Mouse (Mus musculus) neural tube, embryonic 14.5 days (tissue): ENCODE measurements at regions not wholly inside any gene's neighbourhood (a gene's known extent, or its start where the extent isn't known, plus 50 kb on each side); places are given as distances from the start of the nearest gene placed in this dataset. TPM values are rescaled to one million over a fixed set of nuclear protein-coding genes. Genes with fewer than 3 reads are reported as not detected.

Experiments used
- ATAC-seq: fragments of 200-750 bp; cut with Nextera tagmentation; 2 replicates; pipeline ENCODE4 v1.8.0; 2017; ENCODE audit warnings: low read depth, mild to moderate bottlenecking, moderate TSS enrichment, moderate library complexity
- H3K27ac ChIP-seq: fragments of 300-500 bp; sonication (generic); 2 replicates; pipeline ENCODE4 v1.5.1; 2014; ENCODE audit warnings: low read depth, mild to moderate bottlenecking, control low read depth, low read length, moderate library complexity, mixed read lengths
- H3K27me3 ChIP-seq: fragments of 300-500 bp; sonication (generic); 2 replicates; pipeline ENCODE4 v1.6.1; 2014; ENCODE audit warnings: low read length; ENCODE audit not compliant: control insufficient read depth, insufficient read depth
- H3K36me3 ChIP-seq: fragments of 300-500 bp; sonication (generic); 2 replicates; pipeline ENCODE4 v1.6.1; 2014; ENCODE audit warnings: low read length, mixed read lengths; ENCODE audit not compliant: control insufficient read depth, insufficient read depth
- H3K4me1 ChIP-seq: fragments of 300-500 bp; sonication (generic); 2 replicates; pipeline ENCODE4 v1.6.1; 2014; ENCODE audit warnings: low read length; ENCODE audit not compliant: control insufficient read depth, insufficient read depth
- H3K4me2 ChIP-seq: fragments of 300-500 bp; sonication (generic); 2 replicates; pipeline ENCODE4 v1.6.1; 2014; ENCODE audit warnings: mild to moderate bottlenecking, low read depth, low read length, control low read depth
- H3K4me3 ChIP-seq: fragments of 300-500 bp; sonication (generic); 2 replicates; pipeline ENCODE4 v1.5.1; 2014; ENCODE audit warnings: low read depth, low read length, control low read depth, mixed read lengths
- H3K9ac ChIP-seq: fragments of 300-500 bp; sonication (generic); replicated peaks from 2 replicates; pipeline ENCODE4 v1.6.1; 2014; ENCODE audit warnings: low read depth, mild to moderate bottlenecking, control low read depth, low read length, mixed read lengths
- H3K9me3 ChIP-seq: fragments of 300-500 bp; sonication (generic); 2 replicates; pipeline ENCODE4 v1.6.1; 2016; ENCODE audit warnings: low read length; ENCODE audit not compliant: control insufficient read depth
- WGBS: fragments of 180-500 bp; shearing (Covaris S2); extraction: QIAGEN DNeasy Blood & Tissue Kit; methylation state at CpG from one replicate; pipeline ENCODE4 v1.1.7; 2014; 5-methylcytosine and 5-hydroxymethylcytosine counted together
- microRNA-seq: library from miRNA; unstranded; fragments of <30 nt; microRNA quantifications from one replicate; pipeline ENCODE4, GENCODE M21; 2016

GRCm38 (mm10) chr1:29405807-29406206, 625.8 kb upstream of the Gm597 start:
- ATAC-seq, result peak; percentile 61
- H3K27ac ChIP-seq, result no peak overlapping the region
- no peaks in the 10 kb centered on the region for H3K4me1 ChIP-seq
- no peaks in the 10 kb centered on the region for H3K36me3 ChIP-seq
- no peak overlapping the region for H3K4me2 ChIP-seq
- H3K9me3 ChIP-seq, result no peaks in the 10 kb centered on the region
- H3K27me3 ChIP-seq, result no peaks in the 10 kb centered on the region
- H3K9ac ChIP-seq, result no peak overlapping the region
- H3K4me3 ChIP-seq, result no peak overlapping the region
- 63% methylated on average over 5 of the region's 5 CpGs for WGBS

DNA sequence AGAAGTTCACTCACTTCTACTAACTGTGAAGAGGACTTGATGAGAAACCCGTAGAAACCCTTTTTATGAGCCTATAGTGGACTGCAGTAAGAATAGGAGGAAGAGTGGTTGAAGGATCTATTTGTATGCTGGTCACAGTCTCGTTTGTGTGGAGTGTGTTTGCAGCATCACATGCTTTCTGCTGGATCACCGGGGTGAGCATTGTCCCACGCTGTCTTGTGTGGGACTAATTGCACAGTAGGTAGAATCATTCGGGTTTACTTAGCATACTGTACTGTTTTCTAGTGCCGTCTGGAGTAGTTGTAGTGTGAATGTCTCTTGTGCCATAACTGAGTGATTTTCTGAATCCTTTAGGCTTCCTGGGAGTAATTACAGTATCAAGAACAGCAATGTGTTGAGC, 624.1 kb upstream of the Gm597 start:
- H3K27ac ChIP-seq, result no peak overlapping the region
- no peak overlapping the region for H3K4me2 ChIP-seq
- no peak overlapping the region for H3K9ac ChIP-seq
- no peaks in the 10 kb centered on the region for H3K36me3 ChIP-seq
- H3K4me1 ChIP-seq, result no peaks in the 10 kb centered on the region
- H3K9me3 ChIP-seq, result no peaks in the 10 kb centered on the region
- H3K4me3 ChIP-seq, result no peak overlapping the region
- no peak for ATAC-seq
- no peaks in the 10 kb centered on the region for H3K27me3 ChIP-seq
- WGBS, result 77% methylated on average over 6 of the region's 6 CpGs

DNA sequence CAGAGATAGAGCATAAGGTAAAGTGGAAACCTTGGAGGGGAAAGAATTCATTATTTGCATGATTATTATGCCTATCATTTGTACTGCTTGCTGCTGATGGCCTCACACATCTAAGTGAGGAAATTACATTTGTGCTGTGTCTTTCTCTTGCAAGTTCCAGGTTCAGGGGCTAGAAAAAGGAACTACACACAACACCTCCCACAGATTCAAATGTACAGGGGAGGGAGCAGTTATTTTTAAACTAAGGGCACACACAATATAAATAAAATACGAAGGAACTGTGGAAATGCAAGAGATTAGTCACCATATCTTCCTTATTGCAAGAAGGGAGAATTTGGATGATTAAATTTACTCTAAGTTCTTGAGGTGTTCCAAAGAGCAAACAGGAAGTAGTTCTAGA, 583.7 kb upstream of the Gm597 start:
- ATAC-seq, result no peak
- 61% methylated on average over 1 of the region's 1 CpGs for WGBS
- H3K27ac ChIP-seq, result no peak overlapping the region

GRCm38 (mm10) chr1:29341587-29341986, 561.5 kb upstream of the Gm597 start:
- ATAC-seq, result no peak
- Histone ChIP-seq H3K9me3 (no peaks in the 10 kb centered on the region), H3K27me3 (no peaks in the 10 kb centered on the region), H3K36me3 (no peaks in the 10 kb centered on the region), H3K9ac (no peak overlapping the region), H3K4me3 (no peak overlapping the region), H3K4me2 (no peak overlapping the region), H3K27ac (no peak overlapping the region), H3K4me1 (no peaks in the 10 kb centered on the region)
- WGBS, result 14% methylated on average over 2 of the region's 2 CpGs

More for the DNA sequence above, 583.7 kb upstream of the Gm597 start:
- Histone ChIP-seq H3K4me3 (no peak overlapping the region), H3K9ac (no peak overlapping the region), H3K27me3 (no peaks in the 10 kb centered on the region), H3K36me3 (no peaks in the 10 kb centered on the region), H3K4me1 (no peaks in the 10 kb centered on the region), H3K4me2 (no peak overlapping the region), H3K9me3 (no peaks in the 10 kb centered on the region)

GRCm38 (mm10) chr1:29340945-29341344, 560.9 kb upstream of the Gm597 start:
- WGBS, result 70% methylated on average over 3 of the region's 3 CpGs
- no peaks in the 10 kb centered on the region for H3K36me3 ChIP-seq
- no peaks in the 10 kb centered on the region for H3K27me3 ChIP-seq
- H3K4me2 ChIP-seq, result no peak overlapping the region
- no peak for ATAC-seq
- no peak overlapping the region for H3K27ac ChIP-seq
- no peak overlapping the region for H3K9ac ChIP-seq
- no peaks in the 10 kb centered on the region for H3K4me1 ChIP-seq
- H3K4me3 ChIP-seq, result no peak overlapping the region
- H3K9me3 ChIP-seq, result no peaks in the 10 kb centered on the region

DNA sequence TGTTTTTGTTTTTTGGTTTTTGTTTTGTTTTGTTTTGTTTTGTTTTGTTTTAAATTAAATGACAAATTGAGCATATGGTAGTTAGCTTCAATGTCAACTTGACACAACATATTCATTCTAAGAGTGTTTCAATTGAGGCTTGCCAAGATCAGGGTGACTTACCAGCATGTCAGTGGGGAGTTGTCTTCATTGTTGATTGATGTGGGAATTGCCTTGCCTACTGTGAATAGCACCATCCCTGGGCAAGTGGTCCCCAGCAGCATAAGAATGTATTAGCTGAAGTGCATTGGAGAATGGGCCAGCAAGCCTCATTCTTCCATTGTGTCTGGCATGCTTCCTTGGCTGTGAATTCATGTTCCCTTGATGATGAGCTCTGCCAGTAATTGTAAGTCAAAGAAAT, 548.9 kb upstream of the Gm597 start:
- no peak overlapping the region for H3K4me3 ChIP-seq
- H3K27me3 ChIP-seq, result no peaks in the 10 kb centered on the region
- no peak overlapping the region for H3K9ac ChIP-seq
- no peaks in the 10 kb centered on the region for H3K9me3 ChIP-seq
- H3K36me3 ChIP-seq, result no peaks in the 10 kb centered on the region
- no peak for ATAC-seq
- H3K4me2 ChIP-seq, result no peak overlapping the region
- H3K4me1 ChIP-seq, result no peaks in the 10 kb centered on the region
- H3K27ac ChIP-seq, result no peak overlapping the region

Small RNA genes lying in the stretch of these regions (microRNA-seq; reads per million reads assigned to microRNA genes)
- not detected for gene Gm23785
